Mouse (Mus musculus) right cerebral cortex, adult 18-20 months (tissue): ENCODE results near the gene Rbm47.
A peak's percentile ranks its signal among the peaks of the same experiment; 100 is the strongest.

ENCODE experiments used
- DNase-seq: peaks from one replicate; pipeline ENCODE4 v3.0.0; 2022; ENCODE audit warnings: mixed read lengths

Rbm47 gene

DNA sequence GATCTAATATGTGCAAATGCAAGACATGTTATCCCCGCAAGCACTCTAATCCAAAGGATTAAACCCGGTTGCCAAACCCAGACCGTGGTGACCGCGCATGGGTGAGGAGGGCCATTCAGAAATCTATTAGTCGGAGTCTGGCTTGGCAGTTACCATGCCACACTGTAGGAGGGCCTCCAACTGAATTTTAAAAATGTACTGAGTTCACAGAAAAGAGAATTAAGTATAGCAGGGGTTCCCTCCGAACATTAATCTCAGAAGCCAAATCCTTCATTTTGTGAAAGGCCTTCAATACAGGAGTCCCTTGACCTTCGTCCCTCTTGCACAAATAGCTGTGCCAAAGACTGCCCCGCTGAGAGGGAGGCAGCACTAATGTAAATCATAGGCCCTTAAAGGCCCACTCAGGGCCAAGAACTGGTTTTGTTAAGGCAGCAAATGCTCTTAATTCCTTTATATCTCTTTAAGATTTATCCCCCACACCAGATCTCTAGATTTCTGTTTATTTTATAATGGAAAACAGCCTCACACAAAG, 16.4 kb downstream of the Rbm47 start:
- no peak for DNase-seq

DNA sequence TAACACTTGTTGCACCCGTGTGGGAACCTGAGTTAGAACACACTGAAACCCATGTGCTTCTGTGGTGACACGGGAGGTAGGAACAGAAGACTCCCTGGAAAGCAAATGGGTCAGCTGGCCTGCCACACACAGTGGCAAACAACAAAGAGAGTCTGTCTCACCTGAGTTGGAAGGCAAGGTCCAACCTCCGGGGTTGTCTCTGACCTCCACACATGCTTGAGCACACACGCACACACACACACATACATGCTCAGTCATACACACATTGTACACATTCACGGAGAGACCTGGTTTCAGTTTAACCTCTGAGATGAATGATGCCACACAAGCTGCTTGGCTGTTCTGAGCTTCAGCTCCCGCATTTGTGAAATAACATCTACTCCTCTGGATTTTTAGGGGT, 18.3 kb downstream of the Rbm47 start:
- DNase-seq = no peak

DNA sequence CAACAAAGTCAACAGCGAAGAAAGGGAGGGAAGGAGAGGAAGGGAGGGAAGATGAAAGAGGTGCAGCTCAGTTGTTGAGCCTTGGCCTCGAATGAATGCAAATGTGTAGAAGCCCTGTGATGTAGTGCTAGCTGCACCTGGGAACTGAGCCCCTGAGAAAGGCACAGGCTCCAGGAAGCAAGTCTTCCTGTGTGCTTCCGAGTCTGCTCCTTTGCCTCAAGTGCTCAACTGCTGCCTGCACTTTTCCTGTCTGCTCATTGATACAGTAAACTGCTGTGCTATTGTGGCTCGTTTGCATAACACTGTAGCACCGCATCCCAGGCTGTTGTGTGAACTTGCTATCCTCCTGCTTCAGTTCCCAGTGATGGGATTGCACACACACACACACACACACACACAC, 19.4 kb downstream of the Rbm47 start:
- no peak for DNase-seq

DNA sequence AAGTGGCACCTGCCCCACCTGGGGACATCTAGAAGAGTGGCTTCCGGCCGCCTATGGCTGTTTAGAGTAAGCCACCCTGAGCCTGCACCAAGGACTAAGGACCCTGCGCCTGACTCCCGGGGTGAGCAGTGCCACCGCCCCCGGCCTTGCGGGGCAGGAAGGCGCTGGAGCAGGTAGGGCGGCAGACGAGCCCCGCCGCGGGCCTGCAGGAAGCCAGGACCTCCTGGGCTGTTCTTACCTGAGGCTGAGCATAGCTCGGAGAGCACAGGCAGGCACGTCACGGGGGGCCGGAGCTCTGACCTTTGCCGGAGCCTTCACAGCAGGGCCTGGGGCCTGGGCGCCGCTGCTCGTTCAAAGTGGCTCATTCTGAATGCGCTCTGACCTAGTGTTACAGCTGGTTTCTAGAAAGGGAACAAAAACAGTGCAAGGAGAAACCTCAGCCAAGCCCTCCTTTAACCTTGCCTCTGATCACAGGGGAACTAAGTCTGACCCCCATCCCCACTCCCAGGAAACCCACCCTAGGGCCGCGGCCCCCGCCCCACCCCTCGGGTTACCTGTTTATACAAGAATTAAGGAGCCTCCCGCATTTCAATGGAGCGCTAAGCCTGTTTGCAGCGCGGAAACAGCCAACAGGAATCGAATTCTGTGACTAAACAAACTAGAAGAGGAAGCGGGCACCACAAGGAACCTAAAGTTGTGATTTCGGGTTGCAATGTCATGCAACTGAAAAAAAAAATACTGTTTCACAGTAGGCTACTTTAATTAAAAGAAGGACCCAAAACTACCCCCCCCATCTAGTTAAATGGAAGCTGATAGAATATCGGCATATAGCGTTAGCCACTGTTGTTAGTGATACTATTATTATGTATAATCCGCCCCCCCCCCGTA, 21.4 kb downstream of the Rbm47 start:
- no peak for DNase-seq

DNA sequence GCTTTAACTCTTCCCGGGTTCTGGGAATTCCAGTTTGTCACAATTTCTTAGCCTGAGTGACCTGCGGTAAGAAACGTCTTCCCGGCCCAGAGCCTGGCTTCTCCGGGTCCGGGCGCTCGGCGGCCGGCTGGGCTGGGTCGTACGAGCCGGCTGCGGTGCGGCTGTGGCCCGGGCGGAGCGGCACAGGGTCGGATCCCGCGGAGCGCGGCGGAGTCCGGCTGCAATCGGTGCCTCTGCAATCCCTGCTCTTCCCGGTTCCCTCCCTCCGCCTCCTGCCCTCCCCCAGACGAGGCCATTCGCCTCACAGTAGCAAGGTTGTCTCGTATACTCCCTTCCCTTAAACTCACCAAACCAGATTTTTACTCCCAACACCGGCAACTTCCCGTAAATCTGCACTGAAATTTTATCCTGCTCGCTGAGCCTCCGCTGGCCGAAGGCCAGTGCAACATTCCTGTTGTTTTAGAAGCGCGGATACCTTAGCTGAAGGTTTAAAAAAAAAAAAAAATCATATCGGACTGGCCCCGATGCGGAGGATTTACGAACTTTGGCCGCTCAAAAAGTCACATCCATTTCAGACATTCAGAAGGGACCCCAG, 22.1 kb downstream of the Rbm47 start:
- peak; percentile 17 for DNase-seq

DNA sequence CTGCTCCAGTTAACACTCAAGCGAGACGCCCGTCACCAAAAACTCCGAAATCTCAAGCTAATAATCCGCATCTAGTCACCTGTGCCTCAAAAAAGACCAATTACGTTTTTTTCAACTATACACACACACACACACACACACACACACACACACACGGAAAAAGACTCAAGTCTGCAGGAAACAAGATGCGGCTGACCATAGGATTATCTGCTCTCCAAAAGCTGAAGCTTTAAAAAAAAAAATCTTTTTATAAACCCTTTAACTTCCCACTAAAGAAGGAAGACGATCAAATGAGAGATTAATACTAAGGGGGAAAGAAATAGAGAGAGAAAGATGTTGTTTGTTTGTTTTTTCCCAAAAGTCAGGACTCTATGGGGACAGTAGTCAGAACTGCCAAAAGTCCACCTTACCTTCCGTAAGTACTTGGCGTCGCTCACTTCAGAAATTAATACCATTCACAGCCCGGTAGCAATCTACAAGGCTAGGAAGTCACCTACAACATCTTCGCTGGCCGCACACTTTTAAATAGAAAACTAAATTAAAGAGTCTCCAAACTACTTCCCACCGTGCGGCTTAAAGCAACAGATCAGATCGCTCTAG, 22.7 kb downstream of the Rbm47 start:
- DNase-seq = no peak

DNA sequence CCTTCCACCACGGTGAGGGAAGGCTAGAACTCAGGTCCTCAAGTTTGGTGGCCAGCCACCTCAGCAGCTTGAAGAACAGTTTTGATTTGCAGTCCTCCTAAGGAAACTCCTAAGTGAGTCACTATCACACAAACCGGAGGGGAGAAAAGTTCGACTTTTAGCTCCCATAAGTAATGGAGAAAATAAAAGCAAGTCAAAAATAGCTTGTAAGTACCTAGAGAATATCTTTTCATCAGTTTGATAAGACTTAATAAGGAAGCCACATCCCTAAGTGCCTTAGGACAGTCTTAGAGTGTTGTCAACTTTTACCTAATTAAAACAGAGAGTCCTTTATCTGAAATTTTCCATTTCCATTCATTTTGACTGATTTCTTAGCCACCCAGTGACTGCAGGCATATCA, 23.3 kb downstream of the Rbm47 start:
- no peak for DNase-seq

DNA sequence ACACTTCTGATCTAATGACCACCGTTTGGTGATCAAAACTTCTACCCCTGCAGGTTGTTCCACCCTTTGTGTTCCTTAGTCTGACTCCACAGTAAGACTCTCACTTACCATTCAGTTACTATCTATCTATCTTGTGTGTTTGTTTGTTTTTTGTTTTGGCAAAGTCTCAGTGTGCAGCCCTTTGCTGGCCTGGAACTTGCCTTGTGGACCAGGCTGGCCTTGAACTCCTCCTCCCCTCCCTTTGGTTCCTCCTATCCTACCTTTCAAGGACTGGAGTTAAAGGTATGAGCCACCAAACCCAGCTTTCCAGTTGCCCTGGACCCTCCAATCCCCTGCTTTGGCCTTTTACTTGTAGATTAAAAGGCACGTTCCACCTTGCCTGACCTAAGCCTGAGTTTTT, 23.8 kb downstream of the Rbm47 start:
- DNase-seq = no peak

DNA sequence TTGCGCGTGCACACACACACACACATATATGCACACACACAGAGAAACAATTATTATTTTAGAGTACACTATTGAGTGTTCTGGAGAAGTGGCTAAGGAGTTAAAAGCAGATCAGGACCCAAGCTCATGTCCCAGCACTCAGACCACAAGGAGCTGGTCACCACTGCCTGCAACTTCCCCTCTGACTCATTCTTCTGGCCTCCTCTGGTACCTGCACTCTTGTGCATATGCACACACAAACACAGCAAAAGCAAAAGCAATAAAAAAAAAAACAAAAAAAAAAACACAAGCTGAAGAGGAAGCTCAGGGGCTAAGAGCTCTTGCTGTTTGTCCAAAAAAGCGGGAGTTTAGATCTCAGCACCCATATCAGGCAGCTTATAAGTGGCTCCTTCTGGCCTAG, 25.6 kb downstream of the Rbm47 start:
- no peak for DNase-seq

DNA sequence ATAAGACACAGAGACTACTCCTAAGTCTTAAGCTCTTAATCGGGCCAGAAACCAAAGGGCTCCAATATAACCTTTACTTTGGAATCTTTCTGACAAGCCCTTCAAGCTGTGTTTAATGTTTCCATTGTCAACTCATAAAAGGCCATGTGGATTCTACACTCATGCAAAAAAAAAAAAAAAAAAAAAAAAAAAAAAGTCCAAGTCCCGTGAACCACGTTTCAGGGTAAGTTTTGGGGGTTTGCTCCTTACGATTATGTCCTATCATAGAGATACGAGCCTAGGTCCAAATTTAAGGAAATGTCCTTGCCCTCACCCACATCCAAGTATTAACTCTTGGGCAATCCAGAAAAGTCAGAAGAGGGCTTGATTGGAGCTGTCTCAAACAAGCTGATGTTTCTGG, 27.3 kb downstream of the Rbm47 start:
- no peak for DNase-seq

DNA sequence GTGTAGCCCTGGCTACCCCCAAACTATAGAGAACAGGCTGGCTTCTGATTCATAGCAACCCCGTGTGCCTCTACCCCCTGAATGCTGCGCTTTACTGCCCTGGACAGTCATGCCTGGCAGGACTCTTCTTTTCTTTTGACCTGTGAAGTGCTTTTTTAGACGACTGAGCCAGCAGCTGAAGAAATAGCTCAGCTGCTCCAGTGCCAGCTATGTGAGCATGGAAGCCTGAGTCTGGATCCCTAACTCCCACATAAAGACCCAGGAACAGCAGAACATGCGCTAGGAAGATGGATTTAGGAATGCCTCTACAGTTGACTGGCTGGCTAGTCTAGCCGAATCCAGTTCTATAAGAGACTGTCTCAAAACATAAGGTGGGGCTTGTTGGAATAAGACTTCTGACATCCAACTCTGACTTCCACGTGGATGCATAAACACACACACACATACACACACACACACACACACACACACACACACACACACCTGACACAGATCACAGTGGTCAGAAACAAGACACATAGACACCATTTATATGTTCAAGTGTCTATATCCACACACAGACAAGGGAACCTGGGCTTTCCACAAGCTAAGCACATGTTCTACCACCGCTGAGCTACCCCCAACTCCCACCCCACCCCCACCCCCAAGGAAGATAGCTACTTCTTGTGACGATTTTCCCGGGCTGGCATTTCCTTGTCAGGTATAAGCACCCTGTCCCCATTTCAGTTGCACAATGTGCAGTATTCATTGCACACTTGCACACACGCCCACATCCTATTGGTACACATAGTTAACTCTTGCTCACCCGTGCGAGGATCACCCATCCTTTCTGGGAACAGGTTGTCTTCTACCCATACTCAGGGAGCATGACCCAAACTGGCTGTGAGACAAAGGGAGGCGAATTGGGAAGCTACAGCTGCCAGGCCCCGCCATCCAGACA, 29.6 kb downstream of the Rbm47 start:
- DNase-seq = no peak

DNA sequence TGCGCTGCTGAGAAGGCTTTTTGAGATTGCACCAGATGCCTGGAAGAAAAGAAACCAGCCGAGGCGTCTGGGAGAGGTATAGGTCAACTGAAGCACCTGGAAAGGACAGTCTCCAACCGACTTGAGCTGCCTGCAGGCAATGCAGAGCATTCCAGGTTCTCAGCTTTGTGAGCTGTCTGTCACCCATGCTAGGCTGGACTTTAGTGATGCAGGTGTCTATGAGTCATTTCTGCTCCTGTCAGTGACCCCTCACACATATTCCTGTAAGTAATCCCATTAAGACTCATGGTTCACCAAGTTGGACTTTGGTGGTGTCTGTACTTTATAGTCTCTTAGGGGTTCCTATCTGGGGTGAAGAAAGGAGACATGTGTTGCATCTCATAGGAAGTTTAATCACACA, 31.4 kb downstream of the Rbm47 start:
- DNase-seq = no peak

DNA sequence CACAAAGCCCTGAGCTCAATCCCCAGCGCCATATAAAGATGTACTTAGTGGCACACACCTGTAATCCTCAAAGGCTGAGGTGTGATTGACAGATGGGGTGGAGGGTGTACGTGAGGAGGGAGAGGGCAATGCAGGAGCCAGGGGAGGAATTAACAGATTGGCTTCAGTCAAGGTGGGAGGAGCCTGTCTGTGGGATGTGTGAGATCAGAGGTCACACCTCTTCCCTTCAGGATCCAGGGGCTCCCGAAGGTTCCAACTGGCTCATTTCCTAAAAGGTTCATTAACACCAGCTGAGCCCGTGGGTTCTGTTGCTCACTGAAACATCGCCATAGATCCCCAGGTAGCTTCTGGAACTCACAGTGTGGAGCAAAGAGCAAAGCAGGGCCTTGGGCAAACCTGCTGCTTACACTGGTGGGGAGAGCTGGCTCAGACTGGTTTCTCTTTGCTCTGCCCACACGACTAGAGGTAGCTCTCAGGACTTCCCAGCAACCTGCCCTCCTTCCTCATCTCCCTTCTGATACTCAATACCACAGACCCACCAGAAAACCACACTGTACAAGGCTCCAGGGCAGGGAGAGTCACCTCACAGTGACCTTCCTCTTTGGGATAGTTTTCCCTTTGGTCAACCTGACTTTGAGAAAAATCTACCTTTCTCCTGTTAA, 33.2 kb downstream of the Rbm47 start:
- DNase-seq = no peak

DNA sequence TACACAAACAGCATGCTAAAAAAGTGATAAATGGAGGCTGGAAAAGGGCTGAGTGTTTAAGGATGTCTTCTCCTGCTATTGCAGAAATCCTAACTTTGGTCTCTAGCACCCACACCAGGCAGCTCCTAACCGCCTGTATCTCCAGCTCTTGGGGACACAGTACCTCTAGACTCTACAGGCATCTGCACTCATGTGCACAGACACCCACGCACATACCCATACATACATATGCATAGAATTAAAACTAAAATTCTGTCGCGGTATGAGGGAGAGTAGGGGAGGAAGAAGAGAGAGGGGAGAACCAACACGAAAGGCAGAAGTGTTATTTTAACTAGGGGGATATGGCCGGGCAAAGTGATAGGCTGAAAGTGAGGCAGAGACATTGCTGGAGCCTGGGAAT, 33.7 kb downstream of the Rbm47 start:
- DNase-seq = no peak

DNA sequence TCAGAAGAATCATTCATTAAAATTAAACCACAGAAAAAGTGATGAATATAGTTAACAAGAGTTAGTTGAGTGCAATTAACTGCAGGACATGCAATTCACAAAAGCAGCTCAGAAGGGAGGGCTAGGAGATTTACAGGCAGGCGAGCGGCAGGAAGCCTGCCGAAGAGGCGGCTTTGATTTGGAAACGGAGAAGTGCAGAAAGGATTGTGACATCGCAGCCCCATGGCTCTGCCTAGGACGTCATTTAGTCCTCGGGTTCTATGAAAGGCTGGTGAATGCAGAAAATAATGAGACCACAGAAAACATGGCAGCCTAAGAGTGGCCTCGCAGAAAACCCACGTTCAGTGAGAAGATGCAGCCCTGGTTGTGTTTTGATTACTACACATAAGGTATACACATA, 34.3 kb downstream of the Rbm47 start:
- DNase-seq = no peak

DNA sequence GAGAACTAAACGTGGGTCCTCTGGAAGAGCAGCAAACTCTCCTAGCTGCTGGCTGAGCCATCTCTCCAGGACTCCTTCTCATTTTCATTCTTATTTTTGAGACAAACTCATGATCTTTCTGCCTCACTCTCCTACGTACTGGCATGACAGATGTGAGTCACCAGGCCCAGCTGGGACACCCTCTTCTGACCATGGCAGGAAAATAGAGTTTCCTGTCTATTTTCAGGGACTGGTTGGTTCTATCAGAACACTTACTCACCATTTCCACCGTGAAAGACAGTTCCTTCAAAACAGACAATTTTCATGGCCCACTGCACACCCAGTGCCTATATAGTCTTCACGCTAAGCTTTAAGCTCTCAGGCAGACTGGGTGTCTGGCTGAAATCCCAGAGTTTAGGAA, 35.7 kb downstream of the Rbm47 start:
- peak; percentile 44 for DNase-seq

DNA sequence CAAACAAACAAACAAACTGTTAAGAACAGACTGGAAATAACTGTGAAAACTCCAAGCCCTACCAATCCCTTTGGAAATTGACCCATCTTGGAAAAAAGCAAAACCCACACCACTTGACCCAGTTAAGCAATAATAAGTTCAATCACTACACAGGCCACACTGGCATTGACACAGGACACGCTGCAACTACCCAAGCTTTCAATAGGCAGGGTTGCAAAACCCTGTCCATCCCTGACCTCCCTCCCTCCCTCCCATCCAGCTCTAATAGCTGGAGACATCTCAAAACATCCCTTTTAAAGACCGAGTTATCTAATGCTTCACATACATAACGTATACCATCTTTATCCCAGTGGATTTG, 37.1 kb downstream of the Rbm47 start:
- no peak for DNase-seq

DNA sequence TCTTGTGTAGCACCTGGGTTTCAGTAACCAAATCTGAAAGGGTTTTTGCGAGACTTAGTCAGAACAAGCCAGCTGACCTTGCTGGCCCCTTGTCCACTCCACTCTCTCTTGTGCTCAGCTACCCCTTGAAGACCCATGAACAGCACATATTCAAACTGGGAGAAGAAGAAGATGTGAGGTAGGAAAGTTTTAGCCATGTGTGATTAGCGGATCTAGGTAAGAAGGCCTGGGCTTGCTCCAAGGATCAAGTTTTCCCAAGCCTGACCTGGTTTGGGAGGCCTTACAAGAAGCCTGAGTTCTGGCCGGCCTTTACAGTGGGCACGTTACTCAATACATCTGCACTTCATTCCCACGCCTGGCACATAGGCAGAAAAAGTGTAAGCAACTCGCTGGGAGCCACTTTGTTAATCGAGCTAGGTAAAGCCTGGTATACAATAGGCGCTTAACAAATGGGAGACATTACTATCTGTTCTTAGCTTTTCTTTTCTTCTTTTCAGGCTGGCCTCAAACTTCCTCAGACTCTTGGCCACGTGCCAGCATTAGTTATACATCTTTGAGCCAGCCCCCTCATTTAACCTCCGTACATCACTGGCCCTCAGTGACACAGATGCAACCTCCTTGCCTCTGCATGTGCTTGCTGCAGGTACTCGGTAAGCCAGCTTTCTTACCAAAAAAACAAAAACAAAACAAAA, 37.6 kb downstream of the Rbm47 start:
- no peak for DNase-seq

DNA sequence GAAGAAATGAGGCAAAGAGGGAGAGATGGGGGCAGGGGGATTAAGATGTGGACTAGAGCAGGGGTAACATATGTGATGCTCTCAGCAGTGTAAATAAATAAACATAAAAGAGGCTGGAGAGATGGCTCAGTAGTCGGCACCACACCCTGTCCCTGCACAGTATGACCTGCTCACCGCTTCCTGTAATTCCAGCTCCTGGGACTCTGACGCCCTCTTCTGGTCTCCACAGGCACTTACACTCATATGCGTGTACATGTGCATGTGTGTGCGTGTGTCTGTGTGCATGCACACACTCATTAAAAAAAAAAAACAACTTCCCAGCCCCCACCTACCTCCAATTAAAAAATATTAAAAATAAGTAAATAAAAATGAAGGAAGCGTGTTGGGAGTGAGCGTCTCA, 38.3 kb downstream of the Rbm47 start:
- no peak for DNase-seq

DNA sequence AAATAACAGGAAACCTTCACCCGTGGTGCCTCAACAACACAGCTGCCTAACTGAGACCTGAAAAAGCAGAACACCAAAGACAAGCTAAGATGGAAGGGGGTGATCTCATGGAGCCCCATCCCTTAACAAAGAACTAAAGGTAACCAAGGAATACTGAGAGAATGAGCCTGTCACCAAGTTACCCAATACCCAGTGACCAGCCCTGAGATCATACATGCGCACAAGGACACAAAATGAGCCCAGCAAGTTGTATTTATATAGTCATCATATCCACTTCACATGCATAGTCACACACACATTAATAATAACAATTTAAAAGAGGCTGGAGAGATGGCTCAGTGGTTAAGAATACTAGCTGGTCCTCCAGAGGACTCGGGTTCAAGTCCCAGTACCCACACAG, 44.0 kb downstream of the Rbm47 start:
- DNase-seq = no peak

DNA sequence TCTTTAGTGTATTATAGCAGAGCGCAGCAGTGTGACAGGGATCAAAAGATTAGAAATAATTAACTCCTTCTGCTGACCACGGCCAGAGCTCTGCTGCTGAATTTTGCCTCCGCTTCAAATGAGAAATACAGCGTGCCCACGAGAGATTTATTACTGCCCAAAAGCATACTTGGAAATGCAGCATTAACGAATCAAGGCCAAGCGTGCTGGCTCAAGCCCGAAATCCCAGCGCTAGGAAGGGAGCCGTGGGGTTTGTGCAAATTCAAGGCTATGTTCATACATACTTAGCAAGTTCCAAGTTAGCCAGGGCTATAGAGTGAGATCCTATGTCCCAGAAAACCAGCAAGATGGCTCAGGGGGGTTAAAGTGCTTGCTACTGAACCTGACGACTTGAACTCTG, 47.5 kb downstream of the Rbm47 start:
- no peak for DNase-seq

DNA sequence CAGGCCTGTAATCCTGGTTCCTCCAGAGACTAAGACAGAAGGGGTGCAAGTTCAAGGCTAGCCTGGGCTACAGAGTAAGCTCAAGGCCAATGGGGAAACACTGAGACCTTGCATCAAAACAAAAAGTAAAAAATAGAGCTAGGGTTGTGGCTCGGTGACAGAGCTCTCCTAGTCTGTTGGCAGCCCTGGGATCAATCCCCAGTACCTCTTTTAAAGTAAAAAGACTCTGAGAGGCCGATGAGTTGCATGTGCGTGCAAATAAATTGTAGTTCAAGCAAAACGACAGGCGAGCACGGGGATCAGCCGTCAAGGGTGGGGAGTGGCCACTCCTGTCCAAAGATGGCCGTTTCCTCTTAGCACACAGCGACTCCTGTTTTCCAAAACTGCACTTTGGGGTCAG, 48.0 kb downstream of the Rbm47 start:
- no peak for DNase-seq
